Mouse (Mus musculus): ENCODE measurements around the gene Socs2. TPM values are rescaled to one million over a fixed set of nuclear protein-coding genes. Genes with fewer than 3 reads are reported as not detected.

The Socs2 gene
- polyA plus RNA-seq, 1 experiment: 16.6 TPM

DNA sequence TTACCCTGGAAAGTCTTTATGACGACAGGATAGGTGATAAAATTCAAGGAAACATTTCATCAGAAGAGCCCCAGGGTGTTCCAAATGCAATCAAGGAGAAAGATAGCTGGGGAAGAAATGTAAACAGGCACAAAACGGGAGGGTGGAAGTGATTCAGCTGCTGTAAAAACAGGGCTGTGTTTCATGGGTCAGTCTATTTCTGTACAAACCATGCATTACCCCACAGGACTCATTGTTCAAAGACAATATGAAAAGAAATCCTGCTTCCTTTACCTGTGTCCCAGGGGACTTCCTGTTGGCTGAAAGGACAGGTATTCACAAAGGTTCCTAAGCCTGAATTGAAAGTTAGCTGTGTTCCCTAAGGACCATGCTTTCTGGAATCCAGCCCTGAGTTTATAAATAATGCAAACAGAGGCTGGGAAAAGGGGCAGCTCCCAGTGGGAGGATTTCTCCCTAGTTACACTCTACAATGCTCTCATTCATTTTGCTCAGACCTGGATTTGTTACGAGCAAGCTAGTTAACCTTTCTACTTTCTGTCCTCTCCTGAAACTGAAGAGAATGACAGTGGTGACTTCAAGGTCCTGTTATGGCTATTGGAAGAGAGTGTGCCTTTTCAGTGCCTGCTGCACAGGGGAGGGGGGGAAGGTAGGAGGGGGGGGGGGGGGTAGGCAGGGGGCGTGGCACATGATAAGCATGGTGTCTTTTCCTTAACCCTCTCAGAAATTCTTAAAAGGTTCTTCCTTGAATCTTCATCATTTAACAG lies 80.0 kb downstream of the Socs2 start:
- Histone ChIP-seq H3K27ac (ENCODE audit: insufficient read depth, low read length) (no peak overlapping the region), H3K27me3 (ENCODE audit: control insufficient read depth, insufficient read depth, low read length) (no peaks in the 10 kb centered on the region), H3K4me3 (replicated peaks; ENCODE audit: insufficient read depth, low read depth, low read length) (no peak overlapping the region), H3K4me1 (ENCODE audit: control insufficient read depth, insufficient read depth, low read length) (no peaks in the 10 kb centered on the region)
- DNase-seq: no peak
- TF ChIP-seq POLR2A (IDR thresholded peaks at IDR 0.05; ENCODE audit: borderline replicate concordance, insufficient read depth, low read length) (no peak), CTCF (IDR thresholded peaks at IDR 0.05; ENCODE audit: borderline replicate concordance, insufficient read depth, low read depth, low read length) (no peak)
- 24% methylated on average over 4 of the region's 4 CpGs for WGBS

Other genes starting within 250 kb of the Socs2 start
- 10.2 and 11.7 TPM in 2 replicates for gene Cradd, start 93.0 kb downstream of the Socs2 start, polyA plus RNA-seq (2012; rRNA removed)
- 192 and 196 TPM in 2 replicates for gene Mrpl42, start 84.8 kb upstream of the Socs2 start, polyA plus RNA-seq (2012; rRNA removed)
- 175 and 185 TPM in 2 replicates for gene Ube2n, start 98.0 kb upstream of the Socs2 start, polyA plus RNA-seq (2012; rRNA removed)
- gene Nudt4, start 147.0 kb upstream of the Socs2 start, polyA plus RNA-seq (2012; rRNA removed): 90.6 and 102 TPM in 2 replicates